Mouse (Mus musculus): ENCODE results near the gene Ptprm. TPM values are rescaled to one million over a fixed set of nuclear protein-coding genes. Genes with fewer than 3 reads are reported as not detected.

Gene Ptprm
- total and polyA plus RNA-seq, 3 experiments = not detected

DNA sequence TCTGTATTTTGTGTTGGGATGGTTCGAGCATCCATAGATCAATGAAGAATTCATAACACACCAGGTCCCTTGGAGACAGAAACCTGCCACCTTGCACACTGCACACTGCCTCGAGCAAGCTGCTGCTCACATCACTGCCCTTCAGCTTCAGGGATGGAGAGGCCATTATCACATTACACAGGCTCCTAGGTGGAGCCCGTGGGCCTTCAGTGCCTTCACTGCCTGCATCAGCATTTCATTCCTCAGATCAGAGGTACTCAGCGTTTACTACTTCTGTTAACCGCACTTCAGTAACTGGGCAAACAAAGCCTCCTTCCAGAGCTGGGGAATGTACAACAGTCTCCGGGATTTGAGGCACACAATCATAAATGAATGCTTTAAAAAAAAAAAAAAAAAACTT is 101.3 kb downstream of the Ptprm start:
- no peaks in the 10 kb centered on the region for H3K4me1 ChIP-seq (ENCODE audit: control insufficient read depth in 1 of 2, insufficient read depth in 2 of 2, low read length in 2 of 2)
- no peak for DNase-seq (ENCODE audit: low read depth, low spot score)
- H3K27me3 ChIP-seq (ENCODE audit: control insufficient read depth in 1 of 2, insufficient read depth in 2 of 2, low read length in 2 of 2) = no peaks in the 10 kb centered on the region
- H3K27ac ChIP-seq (ENCODE audit: control insufficient read depth, low read depth, low read length) = no peak overlapping the region
- no peaks in the 10 kb centered on the region for H3K9me3 ChIP-seq (replicated peaks; ENCODE audit: insufficient read depth, low read length)
- TF ChIP-seq MEF2A (IDR thresholded peaks at IDR 0.05; ENCODE audit: extremely low read depth, insufficient replicate concordance, low read depth, low read length, poor library complexity, severe bottlenecking) (no peak), USF1 (IDR thresholded peaks at IDR 0.05; ENCODE audit: low read depth, low read length) (no peak), MYB (IDR thresholded peaks at IDR 0.05; ENCODE audit: low read depth, low read length) (no peak), SMC3 (IDR thresholded peaks at IDR 0.05; ENCODE audit: low read depth, low read length) (no peak), KAT2A (conservative IDR thresholded peaks at IDR 0.05; ENCODE audit: low read depth, low read length) (no peak), CHD2 (IDR thresholded peaks at IDR 0.05; ENCODE audit: low read length) (no peak), UBTF (IDR thresholded peaks at IDR 0.05; ENCODE audit: borderline replicate concordance, insufficient read depth, low read depth, low read length) (no peak), ETS1 (IDR thresholded peaks at IDR 0.05; ENCODE audit: low read depth, low read length) (no peak), SIN3A (IDR thresholded peaks at IDR 0.05; ENCODE audit: low read length) (no peak), POLR2AphosphoS5 (IDR thresholded peaks at IDR 0.05; ENCODE audit: borderline replicate concordance, low read depth, low read length) (no peak)
- H3K4me3 ChIP-seq (ENCODE audit: control insufficient read depth in 1 of 2, insufficient read depth in 1 of 2, low read depth in 2 of 2, low read length in 2 of 2) = no peak overlapping the region
- no peak overlapping the region for H3K9ac ChIP-seq (ENCODE audit: control insufficient read depth, low read depth, low read length, poor library complexity, severe bottlenecking)
- H3K36me3 ChIP-seq (ENCODE audit: control insufficient read depth in 1 of 2, insufficient read depth in 2 of 2, low read length in 2 of 2) = no peaks in the 10 kb centered on the region
- no peaks in the 10 kb centered on the region for H3K79me2 ChIP-seq (ENCODE audit: control insufficient read depth, insufficient read depth, low read length, poor library complexity)

DNA sequence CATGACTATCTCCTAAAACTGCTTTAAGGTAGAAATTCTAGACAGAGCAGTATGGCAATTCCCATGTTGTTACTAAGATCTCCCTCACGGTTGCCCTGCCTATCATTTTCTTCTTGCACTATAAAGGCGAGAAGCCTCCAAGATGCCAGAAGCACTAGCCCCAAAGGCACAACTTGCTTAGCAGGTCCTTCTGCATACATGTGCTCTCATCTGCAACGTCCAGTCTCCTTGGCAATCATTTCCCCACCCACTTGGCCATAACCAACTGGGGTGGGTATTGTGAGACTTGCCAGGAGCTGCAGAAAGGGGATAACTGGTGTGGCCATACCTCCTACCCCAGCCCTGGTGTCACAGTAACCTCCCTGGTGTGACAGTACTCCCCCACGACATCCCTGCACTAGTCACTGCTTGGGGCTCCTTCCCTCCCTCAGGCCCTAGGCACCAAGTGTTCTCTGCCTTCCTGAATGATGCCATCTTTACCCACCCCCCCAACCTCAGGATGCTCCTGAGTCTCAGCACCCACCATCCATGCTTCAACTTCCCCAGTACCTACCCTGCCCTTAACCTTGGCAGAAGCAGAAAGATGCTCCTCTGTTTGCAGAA is 108.9 kb downstream of the Ptprm start:
- Histone ChIP-seq H3K4me1 (ENCODE audit: control insufficient read depth in 1 of 2, insufficient read depth in 2 of 2, low read length in 2 of 2) (no peaks in the 10 kb centered on the region), H3K9ac (ENCODE audit: control insufficient read depth, low read depth, low read length, poor library complexity, severe bottlenecking) (no peak overlapping the region), H3K9me3 (replicated peaks; ENCODE audit: insufficient read depth, low read length) (no peaks in the 10 kb centered on the region), H3K27me3 (ENCODE audit: control insufficient read depth in 1 of 2, insufficient read depth in 2 of 2, low read length in 2 of 2) (no peaks in the 10 kb centered on the region), H3K36me3 (ENCODE audit: control insufficient read depth in 1 of 2, insufficient read depth in 2 of 2, low read length in 2 of 2) (no peaks in the 10 kb centered on the region), H3K27ac (ENCODE audit: control insufficient read depth, low read depth, low read length) (no peak overlapping the region), H3K4me3 (ENCODE audit: control insufficient read depth in 1 of 2, insufficient read depth in 1 of 2, low read depth in 2 of 2, low read length in 2 of 2) (no peak overlapping the region), H3K79me2 (ENCODE audit: control insufficient read depth, insufficient read depth, low read length, poor library complexity) (no peaks in the 10 kb centered on the region)
- no peak for DNase-seq (ENCODE audit: low read depth, low spot score)
- TF ChIP-seq POLR2AphosphoS2 (IDR thresholded peaks at IDR 0.05; ENCODE audit: low read length) = no peak
- no peak for TF ChIP-seq POLR2A (IDR thresholded peaks at IDR 0.05; ENCODE audit: control insufficient read depth in 1 of 2, insufficient read depth in 1 of 2, low read depth in 1 of 2, low read length in 2 of 2, poor library complexity in 1 of 2)
- TF ChIP-seq CHD2 (IDR thresholded peaks at IDR 0.05; ENCODE audit: low read length) = no peak
- TF ChIP-seq ZKSCAN1 (IDR thresholded peaks at IDR 0.05; ENCODE audit: low read depth, low read length) = no peak
- TF ChIP-seq CHD1 (IDR thresholded peaks at IDR 0.05; ENCODE audit: low read depth, low read length) = no peak
- TF ChIP-seq MYB (IDR thresholded peaks at IDR 0.05; ENCODE audit: low read depth, low read length) = no peak
- TF ChIP-seq ZNF384 (IDR thresholded peaks at IDR 0.05; ENCODE audit: low read depth, low read length) = no peak
- TF ChIP-seq TCF12 (IDR thresholded peaks at IDR 0.05; ENCODE audit: low read depth, low read length) = no peak
- TF ChIP-seq KAT2A (conservative IDR thresholded peaks at IDR 0.05; ENCODE audit: low read depth, low read length) = no peak
- no peak for TF ChIP-seq MAX (IDR thresholded peaks at IDR 0.05; ENCODE audit: low read length)
- TF ChIP-seq JUND (IDR thresholded peaks at IDR 0.05; ENCODE audit: low read depth, low read length) = no peak
- TF ChIP-seq GATA1 (IDR thresholded peaks at IDR 0.05; ENCODE audit: low read depth, low read length) = no peak
- TF ChIP-seq MYC (IDR thresholded peaks at IDR 0.05; ENCODE audit: low read depth, low read length) = no peak
- TF ChIP-seq TAL1 (IDR thresholded peaks at IDR 0.05; ENCODE audit: low read length) = no peak
- TF ChIP-seq ELF1 (IDR thresholded peaks at IDR 0.05; ENCODE audit: low read depth, low read length) = no peak
- TF ChIP-seq UBTF (IDR thresholded peaks at IDR 0.05; ENCODE audit: borderline replicate concordance, insufficient read depth, low read depth, low read length) = no peak
- TF ChIP-seq ETS1 (IDR thresholded peaks at IDR 0.05; ENCODE audit: low read depth, low read length) = no peak
- TF ChIP-seq E2F4 (IDR thresholded peaks at IDR 0.05; ENCODE audit: borderline replicate concordance, low read depth, low read length) = no peak
- no peak for TF ChIP-seq RCOR1 (IDR thresholded peaks at IDR 0.05; ENCODE audit: low read depth, low read length)
